8 mouse cellular contexts compared by ENCODE assay signal in genomic region chr1:132040201-132040621, GRCm38 (mm10). TPM values are rescaled to one million over a fixed set of nuclear protein-coding genes. Genes with fewer than 3 reads are reported as not detected.
DNase-seq lines count a peak whose midpoint lies in the region; ATAC-seq lines count a peak whose summit lies in the region.

No protein-coding gene starts in this region.

- H3K4me1 ChIP-seq in forebrain, embryonic 14.5 days (ENCODE audit: control insufficient read depth, insufficient read depth, low read length) = no peaks in the 10 kb centered on the region
- 0 out of 2 replicates have a peak, but pooled peaks cover 5% of the 10 kb centered on the region for H3K4me1 ChIP-seq in forebrain, embryonic 15.5 days
- no peaks in the 10 kb centered on the region for H3K4me1 ChIP-seq in embryonic facial prominence, embryonic 10.5 days
- no peaks in the 10 kb centered on the region for H3K4me1 ChIP-seq in midbrain, embryonic 11.5 days (ENCODE audit: control insufficient read depth, insufficient read depth, low read length)

- H3K27ac ChIP-seq in forebrain, embryonic 14.5 days (ENCODE audit: low read depth, low read length) = 0 out of 2 replicates have a peak overlapping the region, but pooled peaks have one; percentile 27
- no peak overlapping the region for H3K27ac ChIP-seq in forebrain, embryonic 15.5 days (replicated peaks)
- 0 out of 2 replicates have a peak overlapping the region, but pooled peaks have one; percentile 0 for H3K27ac ChIP-seq in embryonic facial prominence, embryonic 10.5 days (replicated peaks)
- H3K27ac ChIP-seq in midbrain, embryonic 11.5 days (ENCODE audit: low read depth, low read length) = no peak overlapping the region

- ATAC-seq in forebrain, embryonic 14.5 days = no peak
- ATAC-seq in forebrain, embryonic 15.5 days (replicated peaks) = no peak
- no peak for ATAC-seq in midbrain, embryonic 11.5 days (ENCODE audit: low FRiP score)

- peak; percentile 10 for DNase-seq in forebrain, embryonic 14.5 days (ENCODE audit: low spot score)
- no peak for DNase-seq in embryonic facial prominence, embryonic 10.5 days (ENCODE audit: low spot score)
- DNase-seq in heart, postnatal 4 days = peak; percentile 31
- DNase-seq in lung, adult 18-20 months = peak; percentile 40 to 55
- no peak for DNase-seq in cerebellum, postnatal 14 days
- DNase-seq in embryo, embryonic 9.5 days (ENCODE audit: extremely low spot score) = no peak
- DNase-seq in midbrain, embryonic 11.5 days (ENCODE audit: low spot score, missing footprints) = no peak

- H3K36me3 ChIP-seq in forebrain, embryonic 14.5 days (ENCODE audit: control insufficient read depth, insufficient read depth, low read length) = peaks cover under 1% of the 10 kb centered on the region; the same call in 1 of the 2 replicates
- H3K36me3 ChIP-seq in forebrain, embryonic 15.5 days = no peaks in the 10 kb centered on the region
- peaks cover under 1% of the 10 kb centered on the region; the same call in 1 of the 2 replicates for H3K36me3 ChIP-seq in embryonic facial prominence, embryonic 10.5 days (replicated peaks)
- no peaks in the 10 kb centered on the region for H3K36me3 ChIP-seq in midbrain, embryonic 11.5 days (ENCODE audit: control insufficient read depth, insufficient read depth, low read length)

- no peak overlapping the region for H3K4me3 ChIP-seq in forebrain, embryonic 14.5 days (ENCODE audit: low read depth, low read length)
- no peak overlapping the region for H3K4me3 ChIP-seq in forebrain, embryonic 15.5 days
- H3K4me3 ChIP-seq in embryonic facial prominence, embryonic 10.5 days = no peak overlapping the region
- H3K4me3 ChIP-seq in midbrain, embryonic 11.5 days (ENCODE audit: low read depth, low read length) = no peak overlapping the region

- H3K9me3 ChIP-seq in forebrain, embryonic 14.5 days (replicated peaks; ENCODE audit: control insufficient read depth, low read length) = no peaks in the 10 kb centered on the region
- no peaks in the 10 kb centered on the region for H3K9me3 ChIP-seq in forebrain, embryonic 15.5 days
- no peaks in the 10 kb centered on the region for H3K9me3 ChIP-seq in embryonic facial prominence, embryonic 10.5 days
- H3K9me3 ChIP-seq in midbrain, embryonic 11.5 days (ENCODE audit: control insufficient read depth, low read length) = no peaks in the 10 kb centered on the region

- 65% methylated on average over 9 of the region's 9 CpGs for WGBS in forebrain, embryonic 14.5 days
- WGBS in forebrain, embryonic 15.5 days = 59% methylated on average over 9 of the region's 9 CpGs
- WGBS in embryonic facial prominence, embryonic 10.5 days = 69% methylated on average over 9 of the region's 9 CpGs
- WGBS in midbrain, embryonic 11.5 days = 79% methylated on average over 9 of the region's 9 CpGs

- no peak overlapping the region for H3K9ac ChIP-seq in forebrain, embryonic 14.5 days (ENCODE audit: low read length)
- H3K9ac ChIP-seq in forebrain, embryonic 15.5 days (replicated peaks) = no peak overlapping the region
- no peak overlapping the region for H3K9ac ChIP-seq in midbrain, embryonic 11.5 days (ENCODE audit: low read length)

- no peaks in the 10 kb centered on the region for H3K27me3 ChIP-seq in forebrain, embryonic 14.5 days (replicated peaks; ENCODE audit: control insufficient read depth, insufficient read depth, low read length)
- H3K27me3 ChIP-seq in forebrain, embryonic 15.5 days = no peaks in the 10 kb centered on the region
- no peaks in the 10 kb centered on the region for H3K27me3 ChIP-seq in embryonic facial prominence, embryonic 10.5 days (replicated peaks; ENCODE audit: low read depth, poor library complexity, severe bottlenecking)
- no peaks in the 10 kb centered on the region for H3K27me3 ChIP-seq in midbrain, embryonic 11.5 days (ENCODE audit: control insufficient read depth, insufficient read depth, low read length)

- no peak overlapping the region for H3K4me2 ChIP-seq in forebrain, embryonic 14.5 days (ENCODE audit: low read length)
- no peak overlapping the region for H3K4me2 ChIP-seq in forebrain, embryonic 15.5 days (replicated peaks)
- H3K4me2 ChIP-seq in midbrain, embryonic 11.5 days = no peak overlapping the region

RNA-seq across cellular contexts. Expression of gene Mfsd4a, which starts 27.7 kb away (rescaled TPM):
- 3.7 and 5.0 TPM in 2 replicates for polyA plus RNA-seq in forebrain, embryonic 14.5 days (2014; fragmentation: Nextera tagmentation; extraction: Ambion mirVana)
- 8.8 and 8.9 TPM in 2 replicates for polyA plus RNA-seq in forebrain, embryonic 15.5 days (2015; fragmentation: Nextera tagmentation; extraction: Ambion mirVana)
- polyA plus RNA-seq in embryonic facial prominence, embryonic 10.5 days (2016; fragmentation: Nextera tagmentation; extraction: Ambion mirVana) = 12.5 and 14.6 TPM in 2 replicates
- 1 to 10 TPM; 1.3 to 1.4 TPM for total RNA-seq in heart, postnatal 4 days (2021)
- polyA plus RNA-seq in midbrain, embryonic 11.5 days (2014; fragmentation: Nextera tagmentation; extraction: Ambion mirVana) = 8.1 and 8.7 TPM in 2 replicates

RNA-seq across cellular contexts. Expression of gene Elk4, which starts 32.8 kb away (rescaled TPM):
- 14.8 and 17.0 TPM in 2 replicates for polyA plus RNA-seq in forebrain, embryonic 14.5 days (2014; fragmentation: Nextera tagmentation; extraction: Ambion mirVana)
- 12.0 and 14.6 TPM in 2 replicates for polyA plus RNA-seq in forebrain, embryonic 15.5 days (2015; fragmentation: Nextera tagmentation; extraction: Ambion mirVana)
- polyA plus RNA-seq in embryonic facial prominence, embryonic 10.5 days (2016; fragmentation: Nextera tagmentation; extraction: Ambion mirVana) = 12.0 and 13.3 TPM in 2 replicates
- 100 to 1,000 TPM; 104 to 110 TPM for total RNA-seq in heart, postnatal 4 days (2021)
- 17.2 and 19.5 TPM in 2 replicates for polyA plus RNA-seq in midbrain, embryonic 11.5 days (2014; fragmentation: Nextera tagmentation; extraction: Ambion mirVana)

Comparison
In these comparisons a context has a peak if more than half of its experiments do, and no peak if none do; other contexts are left out.
1. H3K27ac ChIP-seq: peak in forebrain, embryonic 14.5 days (single experiment) and embryonic facial prominence, embryonic 10.5 days (single experiment); none in forebrain, embryonic 15.5 days (single experiment) and midbrain, embryonic 11.5 days (single experiment).
2. DNase-seq: peak in forebrain, embryonic 14.5 days (single experiment), heart, postnatal 4 days (single experiment) and lung, adult 18-20 months (2 of 2); none in embryonic facial prominence, embryonic 10.5 days (single experiment), cerebellum, postnatal 14 days (0 of 2), embryo, embryonic 9.5 days (single experiment) and midbrain, embryonic 11.5 days (single experiment).